Mouse (Mus musculus): Measurements from ENCODE around the gene Gm29797.

The Gm29797 gene

DNA sequence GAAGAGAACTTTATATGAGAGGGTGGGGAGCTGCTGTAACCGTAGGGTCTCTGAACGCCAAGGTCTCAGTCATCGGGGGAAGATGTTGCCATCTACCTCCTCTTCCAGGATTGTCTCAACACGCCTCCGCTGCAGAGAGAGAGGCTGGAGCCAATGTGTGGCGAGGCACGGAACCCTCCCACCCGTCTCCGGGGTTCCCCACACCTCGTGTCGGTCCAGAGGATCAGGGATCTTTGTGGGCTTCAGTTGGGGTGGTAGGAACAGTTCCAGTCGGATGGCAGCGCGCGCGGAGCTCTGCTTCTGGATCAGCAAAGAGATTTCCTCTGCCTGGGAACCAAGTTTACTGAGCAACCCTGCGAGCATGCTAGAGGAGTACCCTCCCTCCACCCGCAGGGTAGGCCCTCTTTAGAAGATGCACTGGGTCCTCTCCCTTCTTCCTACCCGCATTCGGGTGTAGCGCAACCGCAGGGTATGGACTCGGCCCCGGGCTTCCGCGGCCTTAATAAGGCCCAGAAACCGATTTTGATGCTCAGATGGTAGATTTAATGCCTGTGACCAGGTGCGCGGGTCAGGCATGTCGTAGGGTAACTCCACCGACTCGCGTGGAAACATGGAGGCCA lies 40.1 kb downstream of the Gm29797 start:
- DNase-seq (ENCODE audit: low spot score in 2 of 2), result no peak

- DNase-seq (ENCODE audit: low spot score in 2 of 2), result no peak
Measured at GRCm38 (mm10) chr2:181698241-181698640, 41.4 kb downstream of the Gm29797 start, which contains the start of gene Lkaaear1. TSS of gene Lkaaear1 (minus strand) at chr2:181698442.

DNA sequence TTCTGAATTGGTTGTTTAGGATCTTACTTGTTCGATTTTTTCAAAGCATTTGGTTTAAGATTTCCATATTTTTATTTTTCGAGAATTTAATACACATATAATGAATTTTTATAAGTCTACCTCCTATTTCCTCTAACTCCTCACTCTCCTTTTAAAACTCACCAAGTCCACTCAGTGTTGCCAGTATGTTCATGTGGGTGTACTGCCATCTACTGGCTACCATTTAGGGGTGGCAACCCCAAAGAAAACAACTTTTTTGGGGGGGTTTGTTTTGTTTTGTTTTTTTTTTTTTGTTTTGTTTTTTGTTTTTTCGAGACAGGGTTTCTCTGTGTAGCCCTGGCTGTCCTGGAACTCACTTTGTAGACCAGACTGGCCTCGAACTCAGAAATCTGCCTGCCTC lies 49.8 kb downstream of the Gm29797 start:
- no peak for DNase-seq (ENCODE audit: low spot score in 2 of 2)

Data from frontal cortex, postnatal 36 days (tissue).